Mouse (Mus musculus) neural tube, embryonic 14.5 days (tissue): ENCODE data around the gene Igsf21. TPM values are rescaled to one million over a fixed set of nuclear protein-coding genes. Genes with fewer than 3 reads are reported as not detected.

Experiments
- ATAC-seq: fragments of 200-750 bp; cut with Nextera tagmentation; 2 replicates; pipeline ENCODE4 v1.8.0; 2017; ENCODE audit warnings: low read depth, mild to moderate bottlenecking, moderate TSS enrichment, moderate library complexity
- H3K27ac ChIP-seq: fragments of 300-500 bp; sonication (generic); 2 replicates; pipeline ENCODE4 v1.5.1; 2014; ENCODE audit warnings: low read depth, mild to moderate bottlenecking, control low read depth, low read length, moderate library complexity, mixed read lengths
- H3K27me3 ChIP-seq: fragments of 300-500 bp; sonication (generic); 2 replicates; pipeline ENCODE4 v1.6.1; 2014; ENCODE audit warnings: low read length; ENCODE audit not compliant: control insufficient read depth, insufficient read depth
- H3K36me3 ChIP-seq: fragments of 300-500 bp; sonication (generic); 2 replicates; pipeline ENCODE4 v1.6.1; 2014; ENCODE audit warnings: low read length, mixed read lengths; ENCODE audit not compliant: control insufficient read depth, insufficient read depth
- H3K4me1 ChIP-seq: fragments of 300-500 bp; sonication (generic); 2 replicates; pipeline ENCODE4 v1.6.1; 2014; ENCODE audit warnings: low read length; ENCODE audit not compliant: control insufficient read depth, insufficient read depth
- H3K4me2 ChIP-seq: fragments of 300-500 bp; sonication (generic); 2 replicates; pipeline ENCODE4 v1.6.1; 2014; ENCODE audit warnings: mild to moderate bottlenecking, low read depth, low read length, control low read depth
- H3K4me3 ChIP-seq: fragments of 300-500 bp; sonication (generic); 2 replicates; pipeline ENCODE4 v1.5.1; 2014; ENCODE audit warnings: low read depth, low read length, control low read depth, mixed read lengths
- H3K9ac ChIP-seq: fragments of 300-500 bp; sonication (generic); replicated peaks from 2 replicates; pipeline ENCODE4 v1.6.1; 2014; ENCODE audit warnings: low read depth, mild to moderate bottlenecking, control low read depth, low read length, mixed read lengths
- H3K9me3 ChIP-seq: fragments of 300-500 bp; sonication (generic); 2 replicates; pipeline ENCODE4 v1.6.1; 2016; ENCODE audit warnings: low read length; ENCODE audit not compliant: control insufficient read depth
- WGBS: fragments of 180-500 bp; shearing (Covaris S2); extraction: QIAGEN DNeasy Blood & Tissue Kit; methylation state at CpG from one replicate; pipeline ENCODE4 v1.1.7; 2014; 5-methylcytosine and 5-hydroxymethylcytosine counted together
- polyA plus RNA-seq: library from polyadenylated mRNA; unstranded; fragments of >200 nt; fragmentation: Nextera tagmentation; extraction: Ambion mirVana; gene quantifications from 2 replicates; pipeline ENCODE4 v1.2.1, GENCODE M21; 2014

Igsf21 gene
- polyA plus RNA-seq, 1 experiment from 2014 or later, result 95.1 TPM

GRCm38 (mm10) chr4:140122534-140122933 is 124.0 kb downstream of the Igsf21 start:
- Histone ChIP-seq H3K9ac (no peak overlapping the region), H3K4me1 (0 out of 2 replicates have a peak, but pooled peaks cover 3% of the 10 kb centered on the region), H3K27me3 (no peaks in the 10 kb centered on the region), H3K4me2 (no peak overlapping the region), H3K36me3 (no peaks in the 10 kb centered on the region), H3K4me3 (no peak overlapping the region), H3K9me3 (no peaks in the 10 kb centered on the region), H3K27ac (no peak overlapping the region)
- ATAC-seq, result no peak
- 80% methylated on average over 5 of the region's 5 CpGs for WGBS

GRCm38 (mm10) chr4:140117275-140117691 is 129.3 kb downstream of the Igsf21 start:
- no peak overlapping the region for H3K27ac ChIP-seq

GRCm38 (mm10) chr4:140115756-140116155 is 130.8 kb downstream of the Igsf21 start:
- H3K9ac ChIP-seq, result no peak overlapping the region
- 0 out of 2 replicates have a peak, but pooled peaks cover 3% of the 10 kb centered on the region for H3K4me1 ChIP-seq
- H3K36me3 ChIP-seq, result no peaks in the 10 kb centered on the region
- H3K4me3 ChIP-seq, result no peak overlapping the region
- 36% methylated on average over 9 of the region's 9 CpGs for WGBS
- H3K27ac ChIP-seq, result 0 out of 2 replicates have a peak overlapping the region, but pooled peaks have one; percentile 7
- no peaks in the 10 kb centered on the region for H3K27me3 ChIP-seq
- ATAC-seq, result peak; percentile 58; the same call in 1 of the 2 replicates
- no peak overlapping the region for H3K4me2 ChIP-seq
- no peaks in the 10 kb centered on the region for H3K9me3 ChIP-seq

More at GRCm38 (mm10) chr4:140117275-140117691, 129.3 kb downstream of the Igsf21 start:
- Histone ChIP-seq H3K4me1 (0 out of 2 replicates have a peak, but pooled peaks cover 3% of the 10 kb centered on the region), H3K36me3 (no peaks in the 10 kb centered on the region), H3K9me3 (no peaks in the 10 kb centered on the region), H3K9ac (no peak overlapping the region), H3K4me3 (no peak overlapping the region), H3K27me3 (no peaks in the 10 kb centered on the region), H3K4me2 (no peak overlapping the region)
- ATAC-seq, result no peak
- 81% methylated on average over 7 of the region's 7 CpGs for WGBS

DNA sequence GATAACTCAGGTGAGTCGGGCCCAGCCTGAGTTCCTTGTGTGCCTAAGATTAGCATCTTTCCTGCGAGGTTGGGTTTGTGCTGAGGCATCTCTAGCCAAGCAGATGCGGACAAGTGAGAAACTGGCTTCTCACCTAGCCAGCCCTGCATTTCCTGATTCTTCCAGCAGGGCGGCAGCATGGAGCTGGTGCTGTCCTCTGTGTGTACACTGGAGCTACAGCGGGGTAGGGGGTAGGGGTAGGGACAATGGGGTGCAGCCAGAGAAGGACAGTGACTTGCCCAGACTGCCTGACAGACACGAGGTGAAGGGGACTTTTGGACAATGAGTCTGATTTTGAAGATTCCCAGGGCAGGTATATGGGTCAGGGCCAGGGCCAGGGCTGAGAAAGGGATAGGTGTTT is 131.5 kb downstream of the Igsf21 start:
- no peak overlapping the region for H3K4me3 ChIP-seq
- no peaks in the 10 kb centered on the region for H3K27me3 ChIP-seq
- H3K4me2 ChIP-seq, result no peak overlapping the region
- no peaks in the 10 kb centered on the region for H3K36me3 ChIP-seq
- no peaks in the 10 kb centered on the region for H3K9me3 ChIP-seq
- no peak overlapping the region for H3K9ac ChIP-seq
- H3K4me1 ChIP-seq, result 0 out of 2 replicates have a peak, but pooled peaks cover 3% of the 10 kb centered on the region
- ATAC-seq, result no peak
- no peak overlapping the region for H3K27ac ChIP-seq
- 96% methylated on average over 6 of the region's 6 CpGs for WGBS

GRCm38 (mm10) chr4:140113690-140114475 is 132.7 kb downstream of the Igsf21 start:
- Histone ChIP-seq H3K27ac (peak overlapping the region; percentile 60), H3K27me3 (no peaks in the 10 kb centered on the region), H3K4me3 (no peak overlapping the region), H3K4me1 (peaks cover 9% of the 10 kb centered on the region; the same call in 1 of the 2 replicates), H3K4me2 (no peak overlapping the region), H3K9ac (no peak overlapping the region), H3K36me3 (no peaks in the 10 kb centered on the region), H3K9me3 (no peaks in the 10 kb centered on the region)
- ATAC-seq, result no peak
- 42% methylated on average over 18 of the region's 18 CpGs for WGBS

DNA sequence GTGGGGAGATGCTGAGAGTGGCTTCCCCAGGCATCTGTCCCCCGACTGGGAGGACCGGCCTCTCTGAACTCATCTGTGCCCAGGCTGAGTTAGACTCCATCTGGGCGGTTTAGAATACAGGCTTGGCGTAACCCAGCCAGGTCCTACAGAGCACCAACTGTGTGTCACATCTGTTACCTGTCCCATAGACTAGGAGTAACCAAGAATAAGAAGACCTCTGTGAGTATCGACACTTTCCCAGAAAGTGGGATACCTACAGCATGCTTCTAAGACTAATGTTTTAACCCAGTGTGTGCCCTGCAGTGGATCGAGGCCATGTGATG is 137.0 kb downstream of the Igsf21 start:
- Histone ChIP-seq H3K4me2 (peak overlapping the region; percentile 3), H3K9ac (no peak overlapping the region), H3K9me3 (no peaks in the 10 kb centered on the region), H3K36me3 (no peaks in the 10 kb centered on the region), H3K4me1 (peaks cover 12% of the 10 kb centered on the region; the same call in 1 of the 2 replicates), H3K27me3 (no peaks in the 10 kb centered on the region), H3K27ac (peak overlapping the region; percentile 66), H3K4me3 (no peak overlapping the region)
- ATAC-seq, result peak; percentile 6; the same call in 1 of the 2 replicates
- WGBS, result 37% methylated on average over 6 of the region's 6 CpGs

DNA sequence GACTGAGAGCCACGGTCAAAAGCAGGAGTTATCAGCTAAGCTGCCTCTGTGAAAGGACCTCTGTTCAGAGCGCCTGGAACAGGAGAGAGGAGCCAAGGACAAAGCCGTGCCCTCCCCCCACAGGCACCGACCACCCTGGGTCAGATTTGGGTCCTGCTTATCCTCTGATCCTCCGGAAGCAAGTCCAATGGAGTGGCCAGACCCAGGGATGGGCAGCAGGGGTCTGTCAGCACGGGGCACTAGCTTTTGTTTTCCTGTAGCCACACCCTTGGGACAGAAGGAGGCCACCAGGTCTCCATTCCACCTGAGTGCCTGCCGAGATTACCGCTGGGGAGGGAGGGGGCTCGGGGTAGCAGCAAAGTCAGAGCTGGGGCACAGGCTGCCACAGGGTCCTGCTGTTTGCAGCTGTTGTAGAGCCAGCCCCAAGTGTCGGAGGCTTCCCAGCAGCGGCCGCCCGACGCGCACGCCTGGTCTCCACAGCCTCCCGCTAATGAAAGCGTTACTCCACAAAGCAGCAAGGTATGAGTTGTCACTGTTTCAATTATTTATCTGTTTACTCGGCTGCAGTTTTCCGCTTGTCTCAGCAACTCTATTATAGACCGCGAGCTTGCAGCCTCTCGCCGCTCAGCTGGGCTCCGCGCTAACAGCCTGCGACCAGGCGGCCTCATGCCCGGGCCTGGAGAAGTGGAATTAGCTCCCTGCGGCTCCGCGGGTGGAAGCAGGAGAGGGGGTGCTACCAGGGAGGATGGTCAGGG is 137.5 kb downstream of the Igsf21 start:
- 2% methylated on average over 32 of the region's 32 CpGs for WGBS
- Histone ChIP-seq H3K9me3 (no peaks in the 10 kb centered on the region), H3K4me2 (peak overlapping the region; percentile 3), H3K27ac (peak overlapping the region; percentile 81), H3K36me3 (no peaks in the 10 kb centered on the region), H3K9ac (peak overlapping the region; percentile 32; the same call in 1 of the 2 replicates), H3K4me1 (peaks cover 15% of the 10 kb centered on the region), H3K27me3 (no peaks in the 10 kb centered on the region), H3K4me3 (no peak overlapping the region)
- peak; percentile 50 for ATAC-seq

DNA sequence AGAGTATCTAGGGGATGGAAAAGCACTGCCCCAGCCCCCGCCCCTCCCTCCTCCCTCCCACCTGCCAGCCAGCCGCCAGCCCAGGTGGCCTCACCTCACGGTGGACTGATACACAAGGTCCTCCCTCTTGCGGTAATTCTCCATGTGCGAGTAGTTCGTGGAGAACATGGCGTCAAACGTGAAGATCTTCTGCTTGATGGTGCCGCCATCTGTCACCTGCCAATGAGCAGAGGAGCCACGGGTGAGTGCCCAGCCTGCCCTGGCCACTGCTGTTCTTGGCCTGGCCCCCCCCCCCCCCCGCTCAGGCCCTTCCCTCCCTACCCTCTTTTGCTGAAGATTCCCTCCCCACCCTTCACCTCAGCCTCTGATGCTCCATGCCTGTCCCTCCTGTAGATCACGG is 139.4 kb downstream of the Igsf21 start:
- 86% methylated on average over 11 of the region's 12 CpGs for WGBS
- no peak overlapping the region for H3K4me2 ChIP-seq
- no peak for ATAC-seq
- no peak overlapping the region for H3K9ac ChIP-seq
- no peak overlapping the region for H3K27ac ChIP-seq
- peaks cover 23% of the 10 kb centered on the region for H3K4me1 ChIP-seq
- H3K27me3 ChIP-seq, result no peaks in the 10 kb centered on the region
- no peaks in the 10 kb centered on the region for H3K9me3 ChIP-seq
- H3K4me3 ChIP-seq, result no peak overlapping the region
- no peaks in the 10 kb centered on the region for H3K36me3 ChIP-seq

DNA sequence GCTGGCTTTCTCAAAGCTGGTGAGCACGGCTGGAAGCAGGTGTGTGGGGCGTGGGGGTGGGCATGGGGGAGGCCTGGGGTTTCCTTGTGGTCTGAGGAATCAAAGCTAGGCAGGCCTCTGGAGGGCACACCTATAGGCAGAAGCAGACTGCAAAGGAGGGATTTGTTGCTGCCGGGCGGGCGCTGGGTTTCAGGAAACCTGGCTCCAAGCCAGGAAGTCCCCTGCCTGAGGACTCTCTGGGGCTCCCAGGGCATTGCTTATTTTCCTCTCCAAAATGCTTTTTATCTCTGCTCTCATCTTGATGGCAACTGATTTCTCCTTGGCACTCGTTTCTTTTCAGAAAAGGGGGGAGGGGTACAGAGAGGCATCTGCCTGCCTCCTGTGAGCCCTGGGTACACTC is 141.8 kb downstream of the Igsf21 start:
- ATAC-seq, result no peak
- peaks cover 26% of the 10 kb centered on the region for H3K4me1 ChIP-seq
- H3K27me3 ChIP-seq, result no peaks in the 10 kb centered on the region
- H3K27ac ChIP-seq, result peak overlapping the region; percentile 18; the same call in 1 of the 2 replicates
- no peak overlapping the region for H3K4me2 ChIP-seq
- no peak overlapping the region for H3K4me3 ChIP-seq
- no peaks in the 10 kb centered on the region for H3K36me3 ChIP-seq
- 17% methylated on average over 6 of the region's 6 CpGs for WGBS
- no peaks in the 10 kb centered on the region for H3K9me3 ChIP-seq
- no peak overlapping the region for H3K9ac ChIP-seq
